Mouse (Mus musculus) R1 (cell line): ENCODE measurements at regions not wholly inside any gene's neighbourhood (a gene's known extent, or its start where the extent isn't known, plus 50 kb on each side); places are given as distances from the start of the nearest gene placed in this dataset.

ENCODE experiments used
- DNase-seq: peaks from one replicate; pipeline ENCODE4 v3.0.0-alpha.2; 2018; ENCODE audit warnings: low read depth, low spot score

DNA sequence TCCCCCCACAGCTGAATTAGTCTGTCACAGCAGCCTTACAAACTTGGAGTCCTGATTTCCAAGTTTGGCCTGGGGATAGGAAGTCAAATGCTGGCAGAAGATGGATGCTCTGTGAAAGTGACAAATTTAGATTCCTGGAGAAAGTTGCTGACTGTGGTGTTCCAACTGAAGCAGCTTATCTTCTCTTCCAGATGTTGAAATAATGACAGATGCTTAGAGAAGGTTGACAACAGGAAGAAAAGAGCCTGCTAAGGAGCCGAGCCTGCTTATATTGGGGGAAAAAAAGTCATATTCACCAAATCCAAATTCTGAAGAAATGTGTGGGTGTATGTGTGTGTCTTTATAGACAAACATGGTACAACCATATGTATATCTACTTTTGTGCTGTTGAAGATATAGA lies 1380.4 kb upstream of the Cdh8 start:
- DNase-seq: no peak

DNA sequence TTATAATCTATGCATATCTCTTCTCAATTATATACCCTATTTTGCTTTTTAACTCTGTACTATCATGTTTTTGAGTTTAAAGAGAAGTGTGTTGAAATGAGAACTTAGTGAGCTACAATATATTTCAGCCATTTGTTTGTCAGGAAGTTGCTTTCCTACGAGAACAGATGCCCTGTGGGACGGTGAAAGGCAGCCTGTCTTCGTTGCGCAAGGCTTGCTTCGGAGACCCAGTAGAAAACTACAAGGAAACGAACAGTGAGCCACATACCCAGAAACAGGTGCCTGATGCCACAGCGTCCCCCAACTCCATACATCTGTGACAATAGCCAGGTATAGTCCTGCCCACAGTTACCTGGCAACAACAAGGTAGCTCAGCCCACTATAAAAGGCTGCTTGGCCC lies 1377.7 kb upstream of the Cdh8 start:
- DNase-seq: no peak

DNA sequence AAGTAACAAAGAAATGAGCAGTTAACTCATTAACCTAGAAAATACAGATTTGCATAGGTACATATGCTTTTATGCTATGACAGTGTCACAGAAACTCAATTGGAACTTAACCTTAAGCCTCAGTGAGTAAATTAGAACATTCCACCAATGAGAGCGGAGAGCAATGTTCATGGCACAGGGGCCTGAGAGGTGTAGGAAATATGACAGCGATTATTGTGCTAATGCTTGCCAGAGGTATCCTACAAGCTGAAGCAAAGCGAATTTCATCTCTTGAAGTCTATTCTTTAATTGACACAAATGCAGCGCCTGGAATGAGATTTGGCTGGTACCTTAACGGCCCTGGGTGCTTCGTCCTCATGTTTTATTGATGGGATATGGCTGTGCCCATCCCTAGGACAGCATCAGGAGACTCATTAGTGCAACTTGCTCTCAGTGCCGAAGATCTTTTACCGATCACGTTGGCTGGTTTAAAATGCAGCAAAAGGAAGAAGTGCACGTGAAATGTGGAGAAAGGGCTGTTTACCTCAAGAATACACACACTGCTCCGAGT lies 1374.4 kb upstream of the Cdh8 start:
- no peak for DNase-seq

DNA sequence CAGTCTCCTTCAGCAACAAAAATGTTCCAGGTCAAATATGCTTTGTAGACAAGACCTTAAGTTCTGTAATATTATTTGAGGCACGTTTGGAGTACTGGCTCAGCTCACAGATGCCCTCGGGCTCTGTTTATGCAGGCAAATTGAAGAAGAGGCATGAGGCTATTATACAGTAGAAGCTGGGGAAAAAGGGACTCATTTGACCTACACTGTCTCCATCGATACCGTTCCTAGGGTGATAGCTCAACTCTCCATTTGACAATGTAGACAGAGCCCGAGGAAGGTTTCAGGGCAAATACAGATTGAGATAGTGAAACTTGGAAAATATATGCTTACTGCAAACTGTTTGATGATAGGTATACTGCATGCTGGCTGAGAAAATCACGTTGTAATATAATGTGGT lies 1371.9 kb upstream of the Cdh8 start:
- DNase-seq: no peak

DNA sequence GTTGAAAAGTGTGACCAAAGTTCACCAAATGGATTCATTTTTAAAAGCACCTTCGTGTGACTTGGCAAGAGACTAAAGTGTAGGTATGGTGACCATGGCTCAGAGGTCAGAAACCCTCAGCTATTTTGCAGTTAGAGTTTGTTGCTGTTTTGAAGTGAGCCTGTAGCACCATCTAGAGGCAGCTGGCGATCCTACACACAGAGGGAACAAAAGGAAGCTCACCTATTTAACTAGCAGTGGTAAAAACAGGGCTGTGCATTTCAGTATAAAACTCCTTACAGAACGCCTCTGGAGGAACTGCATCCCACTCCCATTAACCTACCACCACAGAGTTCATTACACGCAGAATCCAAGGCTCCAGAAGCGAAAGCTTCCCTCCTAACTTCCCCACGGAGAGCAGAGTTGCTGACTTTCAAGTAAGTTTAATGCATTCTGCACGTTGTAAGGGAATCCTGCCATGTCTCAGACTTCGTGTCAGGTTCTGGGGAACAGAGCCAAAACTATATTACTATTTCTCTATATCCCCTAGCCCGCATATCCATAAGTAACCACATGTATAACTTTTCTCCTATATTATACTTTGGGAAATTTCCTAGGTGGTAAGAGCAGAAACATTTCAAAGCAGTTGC lies 1356.6 kb upstream of the Cdh8 start:
- peak; percentile 64 for DNase-seq

DNA sequence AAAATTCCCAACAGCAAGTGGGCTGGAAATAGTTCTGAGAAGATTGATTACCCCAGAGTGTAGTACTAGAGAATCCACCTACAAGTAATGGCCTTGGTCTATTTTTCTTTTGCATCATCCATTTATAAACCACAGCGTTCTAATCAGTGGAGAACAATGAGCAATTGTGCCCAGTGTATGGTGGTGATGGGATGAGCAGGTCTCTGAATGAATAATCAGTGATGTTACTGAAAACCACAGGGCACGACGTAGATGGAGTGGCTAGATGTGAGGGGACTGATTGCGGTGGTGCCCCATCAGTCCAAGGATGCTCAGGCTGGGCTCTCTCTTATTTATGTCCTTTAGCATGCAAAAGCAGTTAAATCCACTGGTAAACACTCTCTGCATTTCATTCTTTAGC lies 1353.3 kb upstream of the Cdh8 start:
- no peak for DNase-seq

DNA sequence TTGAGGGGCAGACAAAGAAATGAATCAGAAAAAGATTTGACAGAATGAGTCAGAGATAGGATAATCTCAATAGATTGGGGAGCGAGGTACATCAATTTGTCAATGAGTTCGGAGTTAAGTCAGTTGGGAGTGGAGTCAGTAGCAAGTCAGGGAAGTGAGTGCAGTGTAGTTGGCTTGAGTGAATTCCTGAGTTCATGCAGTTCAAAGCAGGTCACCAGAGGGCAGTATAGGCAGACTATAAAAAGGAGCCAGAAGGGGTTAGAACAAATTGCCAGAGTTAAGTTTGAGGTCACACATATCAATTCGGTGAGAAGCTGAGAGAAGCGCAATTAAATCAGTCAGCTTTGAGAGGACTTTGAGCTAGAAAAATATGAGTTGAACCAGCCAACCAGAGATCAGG lies 1317.7 kb upstream of the Cdh8 start:
- peak; percentile 45 for DNase-seq

DNA sequence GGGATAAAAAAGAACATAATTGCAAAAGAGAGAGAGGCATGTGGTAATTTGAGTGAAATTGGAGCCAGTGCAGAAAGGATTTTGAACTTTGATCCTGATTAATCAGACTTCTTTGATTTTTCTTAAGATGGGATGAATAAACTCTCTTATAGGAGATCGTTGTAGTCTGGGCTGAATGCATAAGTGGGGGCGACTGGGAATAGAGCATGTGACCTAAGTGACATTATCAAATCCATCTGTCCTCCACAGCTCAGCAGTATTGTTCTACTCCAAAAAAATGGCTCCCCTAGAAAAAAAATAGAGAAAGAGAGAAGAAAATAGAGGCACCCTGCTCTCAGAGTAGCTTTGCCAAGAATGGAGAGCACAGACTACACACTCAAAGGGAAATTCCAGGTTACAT lies 1286.1 kb upstream of the Cdh8 start:
- no peak for DNase-seq

DNA sequence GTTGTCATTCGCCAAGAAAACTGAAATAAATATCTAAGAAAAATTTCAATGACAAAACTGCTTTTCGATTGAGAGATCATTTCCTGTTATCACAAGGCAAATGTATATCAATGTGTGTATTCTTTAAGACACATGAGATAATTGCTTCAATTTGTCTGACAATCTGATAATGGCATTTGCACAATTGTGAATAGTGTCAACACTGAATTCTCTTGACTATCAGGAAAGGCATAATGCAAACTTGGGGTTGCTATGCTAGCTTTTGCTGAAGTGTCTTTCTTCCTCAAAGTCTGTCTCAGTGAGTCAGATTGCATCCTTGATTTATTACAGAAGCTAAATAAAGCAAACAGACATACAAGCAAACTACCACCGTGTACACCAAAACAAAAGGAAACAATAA lies 1278.8 kb upstream of the Cdh8 start:
- DNase-seq: no peak

DNA sequence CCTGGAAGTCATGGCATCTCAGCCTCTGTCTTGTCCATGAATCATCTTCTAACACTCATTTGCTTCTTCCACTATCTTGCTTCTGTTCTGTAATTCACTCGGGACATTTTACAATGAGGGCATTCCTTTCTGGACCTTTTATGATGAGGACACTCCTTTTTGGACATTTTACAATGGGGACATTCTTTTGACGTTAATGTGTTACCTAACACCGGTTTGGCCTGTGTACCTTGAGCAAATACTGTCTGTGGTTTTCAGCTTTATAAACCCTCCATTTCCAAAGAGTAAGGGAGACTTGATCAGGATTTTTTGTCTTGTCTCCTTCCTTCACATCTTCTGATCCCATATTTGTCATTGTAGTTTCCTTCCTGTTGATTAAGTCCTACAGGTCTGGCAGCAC lies 1262.3 kb upstream of the Cdh8 start:
- DNase-seq: no peak
